Mouse (Mus musculus) liver, postnatal 0 days (tissue): ENCODE data around the gene Parp3.

ENCODE experiments used
- CTCF ChIP-seq: sonication (generic); IDR thresholded peaks from 2 replicates; pipeline ENCODE4 v1.5.1; 2016; ENCODE audit warnings: antibody characterized with exemption, low read depth
- EP300 ChIP-seq: IDR thresholded peaks from 2 replicates; pipeline ENCODE4 v1.6.1; 2016; ENCODE audit warnings: antibody characterized with exemption, low read depth, mild to moderate bottlenecking

GRCm38 (mm10) chr9:106444836-106445235 lies 31.9 kb downstream of the Parp3 start:
- no peak for TF ChIP-seq EP300
- no peak for TF ChIP-seq CTCF
